Mouse (Mus musculus): Measurements from ENCODE around the gene Rnh1. TPM values are rescaled to one million over a fixed set of nuclear protein-coding genes. Genes with fewer than 3 reads are reported as not detected.

Gene Rnh1
- polyA plus RNA-seq, 1 experiment from 2014 or later = 45.3 TPM

GRCm38 (mm10) chr7:141216894-141217293 is 44.2 kb upstream of the Rnh1 start:
- peak overlapping the region; percentile 91 for H3K4me2 ChIP-seq (ENCODE audit: low read depth, low read length)
- no peak overlapping the region for H3K4me3 ChIP-seq (ENCODE audit: low read depth, low read length)
- no peaks in the 10 kb centered on the region for H3K9me3 ChIP-seq (ENCODE audit: control insufficient read depth, low read length)
- no peak for ATAC-seq (ENCODE audit: low read depth)
- H3K27ac ChIP-seq (ENCODE audit: low read depth, low read length) = no peak overlapping the region
- WGBS = 90% methylated on average over 11 of the region's 11 CpGs
- peaks cover 21% of the 10 kb centered on the region for H3K4me1 ChIP-seq (ENCODE audit: control insufficient read depth, insufficient read depth, low read length)
- no peak overlapping the region for H3K9ac ChIP-seq (replicated peaks; ENCODE audit: low read depth, low read length)
- H3K27me3 ChIP-seq (ENCODE audit: control insufficient read depth, insufficient read depth, low read length) = no peaks in the 10 kb centered on the region
- H3K36me3 ChIP-seq (ENCODE audit: control insufficient read depth, insufficient read depth, low read length) = no peaks in the 10 kb centered on the region

DNA sequence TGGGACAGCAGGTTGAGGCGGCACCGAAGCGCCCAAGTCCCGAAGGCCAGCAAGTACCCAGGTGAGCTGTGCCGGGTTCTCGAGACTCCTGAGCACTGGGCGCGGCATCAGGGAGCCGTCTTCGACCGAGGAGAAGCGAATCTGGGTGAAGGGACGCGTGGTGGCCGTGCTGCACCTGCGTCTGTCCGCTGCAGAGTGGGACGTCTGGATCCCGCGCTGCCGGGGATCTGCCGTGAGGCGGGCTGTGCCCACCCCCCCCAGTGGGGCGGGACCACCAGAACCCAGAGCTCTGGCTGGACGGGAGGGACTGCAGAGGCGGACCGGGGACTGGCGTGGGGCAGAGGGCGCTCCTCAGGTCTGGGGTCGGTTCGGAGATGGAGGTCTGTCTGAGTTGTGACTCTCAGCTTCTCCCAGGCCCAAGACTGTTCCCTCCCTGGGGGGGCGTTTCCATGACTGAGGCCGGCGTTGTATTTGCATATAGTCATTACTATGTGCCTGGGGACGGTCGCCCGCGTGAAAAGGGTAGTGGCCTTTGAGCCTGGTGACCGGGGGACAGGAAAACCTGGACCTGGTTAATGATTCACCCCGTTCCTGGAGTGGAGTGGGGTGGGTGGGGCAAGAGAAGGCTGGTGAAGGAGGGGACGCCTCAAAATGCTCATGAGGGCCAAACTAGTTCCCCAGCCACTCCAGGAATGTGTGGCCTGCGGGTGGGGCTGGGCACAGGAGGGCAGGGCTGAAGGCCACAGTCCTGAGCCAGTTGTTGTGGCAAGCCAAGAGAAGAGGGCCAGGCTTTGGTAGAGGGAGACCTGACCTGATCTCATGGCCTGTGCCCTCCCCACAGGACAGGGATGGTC is 43.5 kb upstream of the Rnh1 start:
- Histone ChIP-seq H3K4me2 (ENCODE audit: low read depth, low read length) (peak overlapping the region; percentile 91), H3K27ac (ENCODE audit: low read depth, low read length) (no peak overlapping the region), H3K4me1 (ENCODE audit: control insufficient read depth, insufficient read depth, low read length) (peaks cover 17% of the 10 kb centered on the region), H3K27me3 (ENCODE audit: control insufficient read depth, insufficient read depth, low read length) (no peaks in the 10 kb centered on the region), H3K9me3 (ENCODE audit: control insufficient read depth, low read length) (no peaks in the 10 kb centered on the region), H3K9ac (replicated peaks; ENCODE audit: low read depth, low read length) (peak overlapping the region; percentile 56), H3K4me3 (ENCODE audit: low read depth, low read length) (peak overlapping the region; percentile 67), H3K36me3 (ENCODE audit: control insufficient read depth, insufficient read depth, low read length) (no peaks in the 10 kb centered on the region)
- peak; percentile 72 for ATAC-seq (ENCODE audit: low read depth)
- under 1% methylated on average over 41 of the region's 42 CpGs for WGBS

GRCm38 (mm10) chr7:141215101-141215879 is 42.6 kb upstream of the Rnh1 start, which contains the start of gene Rassf7:
TSS of gene Rassf7 (plus strand) at chr7:141215860.
- Histone ChIP-seq H3K9me3 (ENCODE audit: control insufficient read depth, low read length) (no peaks in the 10 kb centered on the region), H3K9ac (replicated peaks; ENCODE audit: low read depth, low read length) (peak within 1 kb of the TSS; percentile 56), H3K36me3 (ENCODE audit: control insufficient read depth, insufficient read depth, low read length) (no peaks in the 10 kb centered on the region), H3K4me2 (ENCODE audit: low read depth, low read length) (peak within 1 kb of the TSS; percentile 91), H3K4me1 (ENCODE audit: control insufficient read depth, insufficient read depth, low read length) (peaks cover 14% of the 10 kb centered on the region), H3K27me3 (ENCODE audit: control insufficient read depth, insufficient read depth, low read length) (no peaks in the 10 kb centered on the region), H3K27ac (ENCODE audit: low read depth, low read length) (peak within 1 kb of the TSS; percentile 65), H3K4me3 (ENCODE audit: low read depth, low read length) (peak within 1 kb of the TSS; percentile 67)
- under 1% methylated on average over 38 of the region's 41 CpGs for WGBS
- ATAC-seq (ENCODE audit: low read depth) = peak; percentile 95

GRCm38 (mm10) chr7:141214310-141214709 is 41.7 kb upstream of the Rnh1 start:
- no peak overlapping the region for H3K4me2 ChIP-seq (ENCODE audit: low read depth, low read length)
- H3K36me3 ChIP-seq (ENCODE audit: control insufficient read depth, insufficient read depth, low read length) = no peaks in the 10 kb centered on the region
- H3K9ac ChIP-seq (replicated peaks; ENCODE audit: low read depth, low read length) = no peak overlapping the region
- H3K27me3 ChIP-seq (ENCODE audit: control insufficient read depth, insufficient read depth, low read length) = no peaks in the 10 kb centered on the region
- peaks cover 14% of the 10 kb centered on the region for H3K4me1 ChIP-seq (ENCODE audit: control insufficient read depth, insufficient read depth, low read length)
- WGBS = 82% methylated on average over 3 of the region's 3 CpGs
- H3K4me3 ChIP-seq (ENCODE audit: low read depth, low read length) = no peak overlapping the region
- H3K9me3 ChIP-seq (ENCODE audit: control insufficient read depth, low read length) = no peaks in the 10 kb centered on the region
- ATAC-seq (ENCODE audit: low read depth) = no peak
- H3K27ac ChIP-seq (ENCODE audit: low read depth, low read length) = no peak overlapping the region

- Histone ChIP-seq H3K4me2 (ENCODE audit: low read depth, low read length) (peak within 1 kb of the TSS; percentile 91), H3K27me3 (ENCODE audit: control insufficient read depth, insufficient read depth, low read length) (no peaks in the 10 kb centered on the region), H3K27ac (ENCODE audit: low read depth, low read length) (peak within 1 kb of the TSS; percentile 65), H3K9ac (replicated peaks; ENCODE audit: low read depth, low read length) (peak within 1 kb of the TSS; percentile 56; the same call in 1 of the 2 replicates), H3K4me1 (ENCODE audit: control insufficient read depth, insufficient read depth, low read length) (peaks cover 14% of the 10 kb centered on the region), H3K9me3 (ENCODE audit: control insufficient read depth, low read length) (no peaks in the 10 kb centered on the region), H3K36me3 (ENCODE audit: control insufficient read depth, insufficient read depth, low read length) (no peaks in the 10 kb centered on the region), H3K4me3 (ENCODE audit: low read depth, low read length) (peak within 1 kb of the TSS; percentile 67)
- WGBS = 97% methylated on average over 11 of the region's 11 CpGs
- no peak for ATAC-seq (ENCODE audit: low read depth)
Measured at GRCm38 (mm10) chr7:141213605-141214235, 41.1 kb upstream of the Rnh1 start, which contains the start of gene Lmntd2. TSS of gene Lmntd2 (minus strand) at chr7:141214080.

DNA sequence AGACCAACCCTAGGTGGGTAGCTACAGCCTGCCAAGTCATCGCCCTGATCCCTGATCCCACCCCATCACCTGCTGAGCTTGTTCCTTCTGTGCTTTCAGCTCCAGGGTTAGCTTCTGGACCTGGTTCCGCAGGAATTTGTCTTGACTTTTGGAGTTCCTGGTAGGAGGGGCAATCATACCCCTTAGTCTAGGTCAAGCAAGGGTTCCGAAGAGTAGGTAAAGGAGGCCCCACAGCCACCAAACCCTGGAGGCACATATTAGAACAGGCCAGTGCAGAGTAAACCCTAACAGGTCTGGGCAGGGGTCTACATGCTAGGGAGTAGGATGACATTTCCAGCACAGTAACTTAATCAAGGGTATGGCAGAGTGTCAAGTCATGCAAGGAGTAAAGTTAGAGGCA is 40.5 kb upstream of the Rnh1 start:
- no peak overlapping the region for H3K4me2 ChIP-seq (ENCODE audit: low read depth, low read length)
- ATAC-seq (ENCODE audit: low read depth) = no peak
- H3K9ac ChIP-seq (replicated peaks; ENCODE audit: low read depth, low read length) = no peak overlapping the region
- 87% methylated on average over 3 of the region's 3 CpGs for WGBS
- no peaks in the 10 kb centered on the region for H3K9me3 ChIP-seq (ENCODE audit: control insufficient read depth, low read length)
- H3K36me3 ChIP-seq (ENCODE audit: control insufficient read depth, insufficient read depth, low read length) = no peaks in the 10 kb centered on the region
- H3K27ac ChIP-seq (ENCODE audit: low read depth, low read length) = no peak overlapping the region
- H3K27me3 ChIP-seq (ENCODE audit: control insufficient read depth, insufficient read depth, low read length) = no peaks in the 10 kb centered on the region
- H3K4me3 ChIP-seq (ENCODE audit: low read depth, low read length) = no peak overlapping the region
- H3K4me1 ChIP-seq (ENCODE audit: control insufficient read depth, insufficient read depth, low read length) = peaks cover 14% of the 10 kb centered on the region

- Histone ChIP-seq H3K9ac (replicated peaks; ENCODE audit: low read depth, low read length) (no peak overlapping the region), H3K36me3 (ENCODE audit: control insufficient read depth, insufficient read depth, low read length) (no peaks in the 10 kb centered on the region), H3K27me3 (ENCODE audit: control insufficient read depth, insufficient read depth, low read length) (no peaks in the 10 kb centered on the region), H3K4me1 (ENCODE audit: control insufficient read depth, insufficient read depth, low read length) (peaks cover 5% of the 10 kb centered on the region; the same call in 1 of the 2 replicates), H3K9me3 (ENCODE audit: control insufficient read depth, low read length) (no peaks in the 10 kb centered on the region), H3K4me3 (ENCODE audit: low read depth, low read length) (no peak overlapping the region), H3K27ac (ENCODE audit: low read depth, low read length) (no peak overlapping the region), H3K4me2 (ENCODE audit: low read depth, low read length) (no peak overlapping the region)
- no peak for ATAC-seq (ENCODE audit: low read depth)
- WGBS = 89% methylated on average over 14 of the region's 14 CpGs
Measured at GRCm38 (mm10) chr7:141210606-141211131, 38.0 kb upstream of the Rnh1 start.

GRCm38 (mm10) chr7:141210137-141210536 is 37.5 kb upstream of the Rnh1 start:
- Histone ChIP-seq H3K27ac (ENCODE audit: low read depth, low read length) (no peak overlapping the region), H3K4me3 (ENCODE audit: low read depth, low read length) (no peak overlapping the region), H3K9me3 (ENCODE audit: control insufficient read depth, low read length) (no peaks in the 10 kb centered on the region), H3K4me1 (ENCODE audit: control insufficient read depth, insufficient read depth, low read length) (peaks cover 4% of the 10 kb centered on the region; the same call in 1 of the 2 replicates), H3K4me2 (ENCODE audit: low read depth, low read length) (no peak overlapping the region), H3K36me3 (ENCODE audit: control insufficient read depth, insufficient read depth, low read length) (no peaks in the 10 kb centered on the region), H3K9ac (replicated peaks; ENCODE audit: low read depth, low read length) (no peak overlapping the region), H3K27me3 (ENCODE audit: control insufficient read depth, insufficient read depth, low read length) (no peaks in the 10 kb centered on the region)
- ATAC-seq (ENCODE audit: low read depth) = no peak
- 87% methylated on average over 12 of the region's 12 CpGs for WGBS
